Mouse (Mus musculus) liver, embryonic 14.5 days (tissue): Measurements from ENCODE around the gene Gaa. TPM values are rescaled to one million over a fixed set of nuclear protein-coding genes. Genes with fewer than 3 reads are reported as not detected.

ENCODE experiments used
- ATAC-seq: fragments of 200-750 bp; cut with Nextera tagmentation; 2 replicates; pipeline ENCODE4 v1.8.0; 2017; ENCODE audit warnings: moderate number of reproducible peaks, mild to moderate bottlenecking, moderate library complexity; ENCODE audit not compliant: insufficient read depth
- DNase-seq, 3 experiments: peaks; one replicate each; pipeline ENCODE4 v3.0.0-alpha.2; 2012 to 2013; ENCODE audit warnings: low read depth in 3 of 3, low spot score in 3 of 3
- H3K27ac ChIP-seq: fragments of 300-500 bp; sonication (generic); 2 replicates; pipeline ENCODE4 v1.5.1; 2014; ENCODE audit warnings: moderate library complexity, mild to moderate bottlenecking, control low read depth, inconsistent platforms
- H3K27me3 ChIP-seq: fragments of 300-500 bp; sonication (generic); 2 replicates; pipeline ENCODE4 v1.6.1; 2014; ENCODE audit warnings: mild to moderate bottlenecking, low read length, moderate library complexity; ENCODE audit not compliant: control insufficient read depth, insufficient read depth
- H3K36me3 ChIP-seq: fragments of 300-500 bp; sonication (generic); replicated peaks from 2 replicates; pipeline ENCODE4 v1.6.1; 2014; ENCODE audit warnings: low read depth; ENCODE audit not compliant: control insufficient read depth, insufficient read depth
- H3K4me1 ChIP-seq, 2 experiments: fragments of 200-500 bp in 1 of 2; fragments of 300-500 bp in 1 of 2; sonication (generic) in 1 of 2; replicated peaks; 2 replicates each; pipeline ENCODE4 v1.6.1; 2012 to 2014; ENCODE audit warnings: antibody characterized with exemption in 1 of 2, inconsistent platforms in 1 of 2, low read length in 1 of 2; ENCODE audit not compliant: control insufficient read depth in 2 of 2, insufficient read depth in 2 of 2
- H3K4me2 ChIP-seq: fragments of 300-500 bp; sonication (generic); 2 replicates; pipeline ENCODE4 v1.6.1; 2014; ENCODE audit warnings: low read depth, mild to moderate bottlenecking, control low read depth, moderate library complexity
- H3K4me3 ChIP-seq, 2 experiments: fragments of 200-500 bp in 1 of 2; fragments of 300-500 bp in 1 of 2; sonication (generic) in 1 of 2; 2 replicates each; pipeline ENCODE4 v1.5.1; 2012 to 2014; ENCODE audit warnings: low read depth in 2 of 2, low read length in 2 of 2, mild to moderate bottlenecking in 2 of 2, control low read depth in 1 of 2, inconsistent platforms in 1 of 2, moderate library complexity in 1 of 2; ENCODE audit not compliant: insufficient read depth in 1 of 2
- H3K9ac ChIP-seq: fragments of 300-500 bp; sonication (generic); replicated peaks from 2 replicates; pipeline ENCODE4 v1.6.1; 2014; ENCODE audit warnings: mild to moderate bottlenecking, control low read depth, moderate library complexity
- H3K9me3 ChIP-seq: fragments of 300-500 bp; sonication (generic); 2 replicates; pipeline ENCODE4 v1.6.1; 2016; ENCODE audit warnings: low read length, mixed read lengths; ENCODE audit not compliant: control insufficient read depth
- CTCF ChIP-seq: IDR thresholded peaks from 2 replicates; pipeline ENCODE4 v1.5.1; 2016; ENCODE audit warnings: antibody characterized with exemption, low read depth, control low read depth
- EP300 ChIP-seq: IDR thresholded peaks from 2 replicates; pipeline ENCODE4 v1.6.1; 2016; ENCODE audit warnings: antibody characterized with exemption, low read depth
- WGBS: fragments of 180-500 bp; shearing (Covaris S2); extraction: QIAGEN DNeasy Blood & Tissue Kit; methylation state at CpG from one replicate; pipeline ENCODE4 v1.1.7; 2014; ENCODE audit not compliant: insufficient replicate concordance; 5-methylcytosine and 5-hydroxymethylcytosine counted together
- polyA plus RNA-seq, 2 experiments: library from polyadenylated mRNA; depleted of rRNA in 1 of 2; stranded (reverse) in 1 of 2; unstranded in 1 of 2; fragments of >200 nt; fragmentation: Nextera tagmentation in 1 of 2; extraction: Ambion mirVana in 1 of 2; gene quantifications; 2 replicates each; pipeline versions ENCODE4 v1.2.1 to v1.2.3; 2012 to 2014

The Gaa gene
- polyA plus RNA-seq, 2 experiments = 11.8 to 14.7 TPM

DNA sequence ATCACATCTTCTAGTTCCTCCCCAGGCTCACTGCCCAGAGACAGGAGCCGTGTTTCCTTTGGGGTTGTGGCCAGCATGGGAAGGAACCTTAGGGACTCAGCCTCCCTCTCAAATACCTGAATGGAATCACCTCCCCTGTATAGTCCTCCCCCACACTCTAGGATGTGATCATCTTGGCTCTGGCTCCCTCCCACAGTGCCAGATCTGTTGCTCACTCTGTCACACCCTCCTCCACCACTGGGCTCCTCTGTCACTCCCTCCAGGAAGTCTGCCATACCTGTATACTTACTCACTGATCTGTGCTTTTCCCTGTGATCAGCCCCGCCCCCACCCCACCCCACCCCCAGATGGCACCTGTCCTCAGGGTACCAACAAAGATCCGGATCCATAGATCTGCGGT, 62.9 kb downstream of the Gaa start:
- WGBS = 43% methylated on average over 4 of the region's 4 CpGs
- no peaks in the 10 kb centered on the region for H3K9me3 ChIP-seq
- H3K27me3 ChIP-seq = no peaks in the 10 kb centered on the region; the same call in 1 of the 2 replicates
- no peak for TF ChIP-seq CTCF
- no peak for TF ChIP-seq EP300
- H3K9ac ChIP-seq = no peak overlapping the region
- no peaks in the 10 kb centered on the region for H3K4me1 ChIP-seq
- ATAC-seq (no peak), DNase-seq (no peak)
- no peak overlapping the region for H3K4me3 ChIP-seq
- no peaks in the 10 kb centered on the region for H3K36me3 ChIP-seq
- no peak overlapping the region for H3K4me2 ChIP-seq
- H3K27ac ChIP-seq = no peak overlapping the region

- Histone ChIP-seq H3K4me1 (no peaks in the 10 kb centered on the region), H3K9me3 (no peaks in the 10 kb centered on the region), H3K4me3 (no peak overlapping the region), H3K9ac (no peak overlapping the region), H3K27ac (no peak overlapping the region), H3K36me3 (no peaks in the 10 kb centered on the region), H3K4me2 (no peak overlapping the region), H3K27me3 (no peaks in the 10 kb centered on the region; the same call in 1 of the 2 replicates)
- TF ChIP-seq CTCF (0 out of 2 replicates have a peak, but pooled peaks have one; percentile 18), EP300 (no peak)
- DNase-seq (no peak), ATAC-seq (no peak)
- 32% methylated on average over 3 of the region's 3 CpGs for WGBS
Observed at GRCm38 (mm10) chr11:119331970-119332369, 64.3 kb downstream of the Gaa start.

Other genes with a start within 250 kb of the Gaa start
- 1.4 and 1.7 TPM in 2 replicates for gene Cbx2, start 244.9 kb upstream of the Gaa start, polyA plus RNA-seq (2012; rRNA removed)
- gene Cbx2, start 244.9 kb upstream of the Gaa start, polyA plus RNA-seq (2014; fragmentation: Nextera tagmentation; extraction: Ambion mirVana) = 1.8 and 2.4 TPM in 2 replicates
- 0.64 and 0.95 TPM in 2 replicates for gene Cbx8, start 226.9 kb upstream of the Gaa start, polyA plus RNA-seq (2012; rRNA removed)
- 1.6 and 2.1 TPM in 2 replicates for gene Cbx8, start 226.9 kb upstream of the Gaa start, polyA plus RNA-seq (2014; fragmentation: Nextera tagmentation; extraction: Ambion mirVana)
- gene Cbx4, start 181.7 kb upstream of the Gaa start, polyA plus RNA-seq (2012; rRNA removed) = 1.8 and 3.3 TPM in 2 replicates
- 1.6 and 2.0 TPM in 2 replicates for gene Cbx4, start 181.7 kb upstream of the Gaa start, polyA plus RNA-seq (2014; fragmentation: Nextera tagmentation; extraction: Ambion mirVana)
- 0.92 and 1.0 TPM in 2 replicates for gene Tbc1d16, start 39.4 kb upstream of the Gaa start, polyA plus RNA-seq (2012; rRNA removed)
- 0.58 and 0.76 TPM in 2 replicates for gene Tbc1d16, start 39.4 kb upstream of the Gaa start, polyA plus RNA-seq (2014; fragmentation: Nextera tagmentation; extraction: Ambion mirVana)
- 0.42 and 0.59 TPM in 2 replicates for gene Ccdc40, start 39.3 kb upstream of the Gaa start, polyA plus RNA-seq (2012; rRNA removed)
- 0.29 and 0.42 TPM in 2 replicates for gene Ccdc40, start 39.3 kb upstream of the Gaa start, polyA plus RNA-seq (2014; fragmentation: Nextera tagmentation; extraction: Ambion mirVana)
- gene Eif4a3, start 32.2 kb downstream of the Gaa start, polyA plus RNA-seq (2012; rRNA removed) = 67.7 and 95.8 TPM in 2 replicates
- 160 and 170 TPM in 2 replicates for gene Eif4a3, start 32.2 kb downstream of the Gaa start, polyA plus RNA-seq (2014; fragmentation: Nextera tagmentation; extraction: Ambion mirVana)
- 0.17 and 0.21 TPM in 2 replicates for gene Card14, start 39.9 kb downstream of the Gaa start, polyA plus RNA-seq (2012; rRNA removed)
- gene Card14, start 39.9 kb downstream of the Gaa start, polyA plus RNA-seq (2014; fragmentation: Nextera tagmentation; extraction: Ambion mirVana) = 0.18 and 0.23 TPM in 2 replicates
- gene Sgsh, start 87.6 kb downstream of the Gaa start, polyA plus RNA-seq (2012; rRNA removed) = 1.2 and 1.3 TPM in 2 replicates
- gene Sgsh, start 87.6 kb downstream of the Gaa start, polyA plus RNA-seq (2014; fragmentation: Nextera tagmentation; extraction: Ambion mirVana) = 1.3 and 2.2 TPM in 2 replicates
- 1.2 TPM in 2 replicates for gene Slc26a11, start 87.7 kb downstream of the Gaa start, polyA plus RNA-seq (2012; rRNA removed)
- gene Slc26a11, start 87.7 kb downstream of the Gaa start, polyA plus RNA-seq (2014; fragmentation: Nextera tagmentation; extraction: Ambion mirVana) = 1.1 and 1.2 TPM in 2 replicates
- 5.4 and 6.5 TPM in 2 replicates for gene Rnf213, start 125.2 kb downstream of the Gaa start, polyA plus RNA-seq (2012; rRNA removed)
- gene Rnf213, start 125.2 kb downstream of the Gaa start, polyA plus RNA-seq (2014; fragmentation: Nextera tagmentation; extraction: Ambion mirVana) = 4.9 and 5.8 TPM in 2 replicates
- gene Endov, start 223.5 kb downstream of the Gaa start, polyA plus RNA-seq (2012; rRNA removed) = 3.9 and 4.3 TPM in 2 replicates
- 5.0 and 5.1 TPM in 2 replicates for gene Endov, start 223.5 kb downstream of the Gaa start, polyA plus RNA-seq (2014; fragmentation: Nextera tagmentation; extraction: Ambion mirVana)